Mouse (Mus musculus) neural tube, embryonic 12.5 days (tissue): Measurements from ENCODE around the gene Mtch1. TPM values are rescaled to one million over a fixed set of nuclear protein-coding genes. Genes with fewer than 3 reads are reported as not detected.
A peak's percentile ranks its signal among the peaks of the same experiment; 100 is the strongest.

ENCODE experiments used
- ATAC-seq: fragments of 200-750 bp; cut with Nextera tagmentation; 2 replicates; pipeline ENCODE4 v1.8.0; 2017; ENCODE audit warnings: low read depth, mild to moderate bottlenecking, moderate TSS enrichment, moderate library complexity; ENCODE audit not compliant: low FRiP score
- H3K27ac ChIP-seq: fragments of 300-500 bp; sonication (generic); 2 replicates; pipeline ENCODE4 v1.5.1; 2016
- H3K27me3 ChIP-seq: fragments of 300-500 bp; sonication (generic); replicated peaks from 2 replicates; pipeline ENCODE4 v1.6.1; 2016; ENCODE audit warnings: mild to moderate bottlenecking
- H3K36me3 ChIP-seq: fragments of 300-500 bp; sonication (generic); 2 replicates; pipeline ENCODE4 v1.6.1; 2016; ENCODE audit warnings: mild to moderate bottlenecking
- H3K4me1 ChIP-seq: fragments of 300-500 bp; sonication (generic); 2 replicates; pipeline ENCODE4 v1.6.1; 2016
- H3K4me2 ChIP-seq: fragments of 300-500 bp; sonication (generic); replicated peaks from 2 replicates; pipeline ENCODE4 v1.6.1; 2016; ENCODE audit warnings: mild to moderate bottlenecking
- H3K4me3 ChIP-seq: fragments of 300-500 bp; sonication (generic); 2 replicates; pipeline ENCODE4 v1.5.1; 2016
- H3K9ac ChIP-seq: fragments of 300-500 bp; sonication (generic); 2 replicates; pipeline ENCODE4 v1.6.1; 2016; ENCODE audit warnings: mild to moderate bottlenecking
- H3K9me3 ChIP-seq: fragments of 300-500 bp; sonication (generic); 2 replicates; pipeline ENCODE4 v1.6.1; 2016; ENCODE audit warnings: mild to moderate bottlenecking
- WGBS: fragments of 180-500 bp; shearing (Covaris S2); methylation state at CpG from one replicate; pipeline ENCODE4 v1.1.7; 2016; 5-methylcytosine and 5-hydroxymethylcytosine counted together
- polyA plus RNA-seq: library from polyadenylated mRNA; unstranded; fragments of >200 nt; fragmentation: Nextera tagmentation; extraction: Ambion mirVana; gene quantifications from 2 replicates; pipeline ENCODE4 v1.2.1, GENCODE M21; 2016

Mtch1 gene
- polyA plus RNA-seq, 1 experiment from 2014 or later = 479 TPM

GRCm38 (mm10) chr17:29383923-29384322 is 36.2 kb upstream of the Mtch1 start:
- H3K4me3 ChIP-seq = no peak overlapping the region
- no peak overlapping the region for H3K9ac ChIP-seq
- H3K27ac ChIP-seq = no peak overlapping the region
- 72% methylated on average over 9 of the region's 9 CpGs for WGBS
- H3K4me2 ChIP-seq = no peak overlapping the region
- ATAC-seq = no peak
- no peaks in the 10 kb centered on the region for H3K27me3 ChIP-seq
- H3K9me3 ChIP-seq = no peaks in the 10 kb centered on the region
- no peaks in the 10 kb centered on the region for H3K36me3 ChIP-seq
- no peaks in the 10 kb centered on the region for H3K4me1 ChIP-seq

- H3K9ac ChIP-seq = no peak overlapping the region
- no peaks in the 10 kb centered on the region for H3K9me3 ChIP-seq
- H3K4me2 ChIP-seq = no peak overlapping the region
- WGBS = 80% methylated on average over 11 of the region's 11 CpGs
- no peak overlapping the region for H3K27ac ChIP-seq
- no peak overlapping the region for H3K4me3 ChIP-seq
- H3K27me3 ChIP-seq = no peaks in the 10 kb centered on the region
- no peaks in the 10 kb centered on the region for H3K36me3 ChIP-seq
- H3K4me1 ChIP-seq = no peaks in the 10 kb centered on the region
- no peak for ATAC-seq
Measured at GRCm38 (mm10) chr17:29382417-29382816, 34.7 kb upstream of the Mtch1 start.

- Histone ChIP-seq H3K9ac (no peak overlapping the region), H3K27me3 (no peaks in the 10 kb centered on the region), H3K9me3 (no peaks in the 10 kb centered on the region), H3K36me3 (no peaks in the 10 kb centered on the region), H3K4me3 (no peak overlapping the region), H3K4me1 (no peaks in the 10 kb centered on the region), H3K4me2 (no peak overlapping the region), H3K27ac (no peak overlapping the region)
- no peak; the same call in 1 of the 2 replicates for ATAC-seq
- WGBS = 21% methylated on average over 7 of the region's 7 CpGs
Measured at GRCm38 (mm10) chr17:29381472-29381871, 33.7 kb upstream of the Mtch1 start.

- H3K4me1 ChIP-seq = no peaks in the 10 kb centered on the region
- H3K27ac ChIP-seq = no peak overlapping the region
- H3K9ac ChIP-seq = no peak overlapping the region
- H3K9me3 ChIP-seq = no peaks in the 10 kb centered on the region
- no peaks in the 10 kb centered on the region for H3K27me3 ChIP-seq
- H3K4me2 ChIP-seq = no peak overlapping the region
- ATAC-seq = no peak
- no peaks in the 10 kb centered on the region for H3K36me3 ChIP-seq
- 76% methylated on average over 4 of the region's 4 CpGs for WGBS
- H3K4me3 ChIP-seq = no peak overlapping the region
Measured at GRCm38 (mm10) chr17:29380241-29380640, 32.5 kb upstream of the Mtch1 start.

- H3K9me3 ChIP-seq = no peaks in the 10 kb centered on the region
- no peaks in the 10 kb centered on the region for H3K4me1 ChIP-seq
- no peaks in the 10 kb centered on the region for H3K27me3 ChIP-seq
- H3K4me2 ChIP-seq = no peak overlapping the region
- H3K27ac ChIP-seq = no peak overlapping the region
- H3K36me3 ChIP-seq = no peaks in the 10 kb centered on the region
- H3K4me3 ChIP-seq = no peak overlapping the region
- H3K9ac ChIP-seq = no peak overlapping the region
- WGBS = 70% methylated on average over 8 of the region's 8 CpGs
- ATAC-seq = no peak
Measured at GRCm38 (mm10) chr17:29378056-29378455, 30.3 kb upstream of the Mtch1 start.

- Histone ChIP-seq H3K4me1 (0 out of 2 replicates have a peak, but pooled peaks cover under 1% of the 10 kb centered on the region), H3K27me3 (no peaks in the 10 kb centered on the region), H3K9me3 (no peaks in the 10 kb centered on the region), H3K4me2 (no peak overlapping the region), H3K4me3 (no peak overlapping the region), H3K9ac (no peak overlapping the region), H3K27ac (no peak overlapping the region), H3K36me3 (no peaks in the 10 kb centered on the region)
- 81% methylated on average over 10 of the region's 10 CpGs for WGBS
- no peak for ATAC-seq
Measured at GRCm38 (mm10) chr17:29375871-29376270, 28.1 kb upstream of the Mtch1 start.

GRCm38 (mm10) chr17:29370984-29371723 is 23.4 kb upstream of the Mtch1 start:
- H3K27ac ChIP-seq = no peak overlapping the region
- WGBS = 6% methylated on average over 5 of the region's 5 CpGs

GRCm38 (mm10) chr17:29368726-29369125 is 21.0 kb upstream of the Mtch1 start:
- WGBS = 18% methylated on average over 7 of the region's 7 CpGs
- no peak overlapping the region for H3K4me2 ChIP-seq
- 0 out of 2 replicates have a peak, but pooled peaks cover 3% of the 10 kb centered on the region for H3K4me1 ChIP-seq
- no peaks in the 10 kb centered on the region for H3K36me3 ChIP-seq
- H3K27me3 ChIP-seq = peaks cover 6% of the 10 kb centered on the region; the same call in 1 of the 2 replicates
- H3K4me3 ChIP-seq = no peak overlapping the region
- H3K27ac ChIP-seq = no peak overlapping the region
- H3K9me3 ChIP-seq = no peaks in the 10 kb centered on the region
- H3K9ac ChIP-seq = no peak overlapping the region
- no peak for ATAC-seq

More at GRCm38 (mm10) chr17:29370984-29371723, 23.4 kb upstream of the Mtch1 start:
- Histone ChIP-seq H3K4me1 (0 out of 2 replicates have a peak, but pooled peaks cover 3% of the 10 kb centered on the region), H3K4me3 (no peak overlapping the region), H3K9me3 (no peaks in the 10 kb centered on the region), H3K4me2 (0 out of 2 replicates have a peak overlapping the region, but pooled peaks have one; percentile 5), H3K36me3 (no peaks in the 10 kb centered on the region), H3K9ac (no peak overlapping the region), H3K27me3 (peaks cover 6% of the 10 kb centered on the region; the same call in 1 of the 2 replicates)
- peak; percentile 71 for ATAC-seq

- H3K27ac ChIP-seq = no peak overlapping the region
- no peak overlapping the region for H3K4me3 ChIP-seq
- 91% methylated on average over 13 of the region's 13 CpGs for WGBS
Measured at GRCm38 (mm10) chr17:29365105-29365621, 17.4 kb upstream of the Mtch1 start.

GRCm38 (mm10) chr17:29363109-29363508 is 15.4 kb upstream of the Mtch1 start:
- peaks cover 1% of the 10 kb centered on the region; the same call in 1 of the 2 replicates for H3K27me3 ChIP-seq
- H3K27ac ChIP-seq = no peak overlapping the region
- ATAC-seq = no peak
- H3K4me1 ChIP-seq = 0 out of 2 replicates have a peak, but pooled peaks cover 4% of the 10 kb centered on the region
- H3K9ac ChIP-seq = no peak overlapping the region
- H3K36me3 ChIP-seq = no peaks in the 10 kb centered on the region
- no peaks in the 10 kb centered on the region for H3K9me3 ChIP-seq
- 84% methylated on average over 8 of the region's 8 CpGs for WGBS
- no peak overlapping the region for H3K4me2 ChIP-seq
- no peak overlapping the region for H3K4me3 ChIP-seq

More at GRCm38 (mm10) chr17:29365105-29365621, 17.4 kb upstream of the Mtch1 start:
- no peak overlapping the region for H3K9ac ChIP-seq
- no peak for ATAC-seq
- peaks cover 6% of the 10 kb centered on the region; the same call in 1 of the 2 replicates for H3K27me3 ChIP-seq
- 0 out of 2 replicates have a peak, but pooled peaks cover 4% of the 10 kb centered on the region for H3K4me1 ChIP-seq
- no peak overlapping the region for H3K4me2 ChIP-seq
- H3K36me3 ChIP-seq = no peaks in the 10 kb centered on the region
- no peaks in the 10 kb centered on the region for H3K9me3 ChIP-seq

- ATAC-seq = no peak
- Histone ChIP-seq H3K4me1 (peaks cover 6% of the 10 kb centered on the region), H3K9ac (no peak overlapping the region), H3K36me3 (no peaks in the 10 kb centered on the region), H3K27me3 (no peaks in the 10 kb centered on the region), H3K9me3 (no peaks in the 10 kb centered on the region), H3K27ac (no peak overlapping the region), H3K4me3 (no peak overlapping the region), H3K4me2 (no peak overlapping the region)
- WGBS = 61% methylated on average over 8 of the region's 8 CpGs
Measured at GRCm38 (mm10) chr17:29361982-29362691, 14.4 kb upstream of the Mtch1 start.

- Histone ChIP-seq H3K27ac (no peak within 1 kb of the TSS), H3K4me3 (no peak within 1 kb of the TSS), H3K9me3 (no peaks in the 10 kb centered on the region), H3K27me3 (no peaks in the 10 kb centered on the region), H3K36me3 (no peaks in the 10 kb centered on the region), H3K4me1 (peaks cover 19% of the 10 kb centered on the region), H3K4me2 (no peak within 1 kb of the TSS), H3K9ac (no peak within 1 kb of the TSS)
- 20% methylated on average over 5 of the region's 5 CpGs for WGBS
- no peak for ATAC-seq
Measured at GRCm38 (mm10) chr17:29360761-29361221, 13.1 kb upstream of the Mtch1 start, which contains the start of gene Fgd2. Gene Fgd2 (plus strand): TSS chr17:29360914.
